Mouse (Mus musculus): ENCODE results near the gene Eif2b3. TPM values are rescaled to one million over a fixed set of nuclear protein-coding genes. Genes with fewer than 3 reads are reported as not detected.

Gene Eif2b3
- polyA plus RNA-seq, 1 experiment from 2014 or later, result 53.2 TPM

DNA sequence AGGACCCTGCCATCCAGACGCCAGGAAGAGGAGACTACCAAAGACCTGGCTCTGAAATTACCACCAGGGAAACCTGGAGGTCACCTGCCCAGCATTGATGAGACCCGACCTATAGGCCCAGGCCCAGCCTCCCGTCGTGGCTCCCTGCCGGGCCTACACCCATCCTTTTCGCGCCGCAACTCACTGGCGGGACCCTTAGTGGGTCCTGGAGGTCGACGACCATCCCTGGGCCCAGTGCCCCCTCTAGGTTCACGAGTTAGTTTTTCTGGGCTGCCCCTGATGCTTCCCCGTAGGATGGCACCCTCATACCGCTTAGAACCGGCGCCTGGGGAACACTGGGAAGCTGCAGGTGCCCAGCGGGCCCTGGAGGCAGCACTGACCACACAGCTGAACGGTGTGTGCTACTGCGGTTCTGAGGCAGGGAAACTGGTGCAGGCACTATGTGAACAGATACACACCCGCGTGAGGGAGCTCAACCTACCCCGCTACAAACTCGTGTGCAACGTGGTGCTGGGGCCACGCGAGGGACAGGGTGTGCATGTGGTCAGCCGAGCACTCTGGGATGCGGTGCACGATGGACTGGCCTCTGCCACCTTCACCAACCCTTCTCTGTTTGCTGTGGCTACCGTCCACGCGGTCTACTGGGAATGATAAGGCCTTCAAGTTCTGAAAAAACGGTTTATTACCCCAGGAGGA lies 108.9 kb downstream of the Eif2b3 start:
- peaks cover 24% of the 10 kb centered on the region for H3K4me1 ChIP-seq (ENCODE audit: control insufficient read depth, insufficient read depth, low read length)
- no peaks in the 10 kb centered on the region for H3K9me3 ChIP-seq (ENCODE audit: control insufficient read depth, low read length)
- H3K4me3 ChIP-seq (ENCODE audit: low read length), result no peak overlapping the region
- H3K27me3 ChIP-seq (ENCODE audit: control insufficient read depth, insufficient read depth, low read length), result peaks cover 14% of the 10 kb centered on the region
- peaks cover 3% of the 10 kb centered on the region; the same call in 1 of the 2 replicates for H3K36me3 ChIP-seq (ENCODE audit: control insufficient read depth, insufficient read depth, low read length)
- H3K27ac ChIP-seq (ENCODE audit: low read depth, low read length), result no peak overlapping the region
- no peak overlapping the region for H3K9ac ChIP-seq (ENCODE audit: low read depth, low read length)
- H3K4me2 ChIP-seq (replicated peaks; ENCODE audit: low read depth, low read length), result no peak overlapping the region
- ATAC-seq (ENCODE audit: low FRiP score, low TSS enrichment), result no peak
- 89% methylated on average over 33 of the region's 33 CpGs for WGBS

DNA sequence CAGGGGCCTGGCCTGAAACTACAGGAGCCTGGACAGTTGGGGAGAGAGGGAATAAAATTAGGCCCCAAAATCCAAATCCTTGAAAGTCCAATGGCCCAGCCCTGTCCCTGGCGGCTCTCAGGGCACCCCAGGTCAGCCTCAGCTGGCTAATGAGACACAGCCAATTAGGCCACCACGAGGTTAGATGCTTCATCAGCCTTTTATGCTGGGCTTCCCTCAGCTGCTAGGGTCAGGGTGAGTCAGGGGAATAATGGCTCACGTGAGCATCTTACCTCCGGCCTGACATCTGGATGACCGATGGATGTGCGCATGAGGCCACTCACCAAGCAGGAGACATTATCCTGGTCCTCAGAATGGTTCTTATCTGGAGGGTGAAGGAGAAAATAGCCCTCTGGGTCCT lies 111.6 kb downstream of the Eif2b3 start:
- H3K4me2 ChIP-seq (replicated peaks; ENCODE audit: low read depth, low read length), result no peak overlapping the region

DNA sequence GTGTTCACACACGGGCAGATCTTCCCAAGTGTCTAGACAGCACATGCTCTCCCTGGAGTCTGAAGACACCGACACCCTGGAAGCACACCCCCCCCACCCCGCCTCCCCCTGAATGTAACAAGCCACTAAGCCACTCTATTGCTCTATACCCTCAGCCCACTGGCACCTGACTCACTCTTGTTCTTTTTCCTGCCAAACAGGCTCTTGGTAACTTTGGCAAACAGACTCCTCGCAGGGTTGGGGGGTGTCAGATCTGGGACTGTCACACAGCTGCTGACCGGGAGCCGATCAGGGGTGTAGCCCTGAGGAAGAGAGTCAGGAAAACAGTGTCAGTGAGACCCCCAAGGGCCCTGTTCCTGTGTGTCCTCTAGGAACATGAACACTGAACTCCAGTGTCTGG lies 112.0 kb downstream of the Eif2b3 start:
- H3K36me3 ChIP-seq (ENCODE audit: control insufficient read depth, insufficient read depth, low read length), result peaks cover 3% of the 10 kb centered on the region; the same call in 1 of the 2 replicates
- no peaks in the 10 kb centered on the region for H3K9me3 ChIP-seq (ENCODE audit: control insufficient read depth, low read length)
- ATAC-seq (ENCODE audit: low FRiP score, low TSS enrichment), result no peak
- no peak overlapping the region for H3K4me3 ChIP-seq (ENCODE audit: low read length)
- 80% methylated on average over 6 of the region's 6 CpGs for WGBS
- no peak overlapping the region for H3K4me2 ChIP-seq (replicated peaks; ENCODE audit: low read depth, low read length)
- no peak overlapping the region for H3K27ac ChIP-seq (ENCODE audit: low read depth, low read length)
- peaks cover 8% of the 10 kb centered on the region; the same call in 1 of the 2 replicates for H3K4me1 ChIP-seq (ENCODE audit: control insufficient read depth, insufficient read depth, low read length)
- H3K9ac ChIP-seq (ENCODE audit: low read depth, low read length), result no peak overlapping the region
- H3K27me3 ChIP-seq (ENCODE audit: control insufficient read depth, insufficient read depth, low read length), result peaks cover 14% of the 10 kb centered on the region

More for the DNA sequence above, 111.6 kb downstream of the Eif2b3 start:
- H3K27me3 ChIP-seq (ENCODE audit: control insufficient read depth, insufficient read depth, low read length), result peaks cover 14% of the 10 kb centered on the region
- H3K27ac ChIP-seq (ENCODE audit: low read depth, low read length), result no peak overlapping the region
- H3K9ac ChIP-seq (ENCODE audit: low read depth, low read length), result no peak overlapping the region
- H3K4me1 ChIP-seq (ENCODE audit: control insufficient read depth, insufficient read depth, low read length), result peaks cover 12% of the 10 kb centered on the region
- 78% methylated on average over 6 of the region's 6 CpGs for WGBS
- peaks cover 3% of the 10 kb centered on the region; the same call in 1 of the 2 replicates for H3K36me3 ChIP-seq (ENCODE audit: control insufficient read depth, insufficient read depth, low read length)
- H3K9me3 ChIP-seq (ENCODE audit: control insufficient read depth, low read length), result no peaks in the 10 kb centered on the region
- no peak for ATAC-seq (ENCODE audit: low FRiP score, low TSS enrichment)
- H3K4me3 ChIP-seq (ENCODE audit: low read length), result no peak overlapping the region

DNA sequence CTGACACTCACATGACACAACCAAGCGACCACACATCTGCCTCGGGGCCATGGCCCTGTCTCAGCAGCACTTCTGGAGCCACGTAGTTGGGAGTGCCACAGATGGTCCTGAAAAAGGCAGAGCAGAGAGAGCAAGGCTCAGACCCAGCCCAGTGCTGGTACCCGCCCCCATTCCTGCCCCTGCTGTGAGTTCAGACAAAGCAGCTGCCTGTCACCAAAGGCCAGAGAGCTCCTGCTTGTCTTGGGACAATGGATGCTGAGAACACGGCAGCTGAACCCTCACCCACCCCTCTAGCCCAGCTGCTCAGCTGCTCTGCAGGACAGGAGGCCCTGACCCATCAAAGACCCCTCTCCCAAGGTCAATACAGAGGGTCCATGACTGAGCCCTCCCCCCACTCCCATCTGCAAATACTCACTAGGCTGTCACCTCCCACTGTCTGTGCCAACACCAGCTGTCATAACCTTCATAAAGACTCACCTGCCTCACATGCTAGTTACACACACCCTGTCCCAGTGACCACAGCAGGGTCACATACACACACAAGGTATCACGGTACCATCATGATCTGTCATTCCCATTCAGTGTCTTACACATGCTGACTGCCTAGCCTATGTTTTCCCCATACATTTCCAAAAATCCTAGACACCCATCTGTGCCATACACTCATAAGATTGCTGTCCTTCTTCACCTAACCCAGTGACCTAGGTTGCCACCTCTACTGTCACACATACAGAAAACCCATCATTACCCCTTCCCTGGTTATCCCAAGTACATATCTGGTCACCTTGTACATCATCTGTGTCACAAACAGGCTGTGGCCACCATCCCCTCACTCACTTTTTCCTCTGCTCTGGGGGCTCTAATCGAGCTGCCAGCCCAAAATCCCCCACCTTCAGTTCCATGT lies 112.9 kb downstream of the Eif2b3 start:
- Histone ChIP-seq H3K9me3 (ENCODE audit: control insufficient read depth, low read length) (no peaks in the 10 kb centered on the region), H3K27me3 (ENCODE audit: control insufficient read depth, insufficient read depth, low read length) (peaks cover 14% of the 10 kb centered on the region), H3K4me3 (ENCODE audit: low read length) (peak overlapping the region; percentile 71; the same call in 1 of the 2 replicates), H3K9ac (ENCODE audit: low read depth, low read length) (peak overlapping the region; percentile 74; the same call in 1 of the 2 replicates), H3K4me2 (replicated peaks; ENCODE audit: low read depth, low read length) (peak overlapping the region; percentile 92), H3K36me3 (ENCODE audit: control insufficient read depth, insufficient read depth, low read length) (peaks cover 3% of the 10 kb centered on the region; the same call in 1 of the 2 replicates), H3K27ac (ENCODE audit: low read depth, low read length) (no peak overlapping the region), H3K4me1 (ENCODE audit: control insufficient read depth, insufficient read depth, low read length) (peaks cover 9% of the 10 kb centered on the region; the same call in 1 of the 2 replicates)
- 32% methylated on average over 7 of the region's 7 CpGs for WGBS
- ATAC-seq (ENCODE audit: low FRiP score, low TSS enrichment), result no peak

DNA sequence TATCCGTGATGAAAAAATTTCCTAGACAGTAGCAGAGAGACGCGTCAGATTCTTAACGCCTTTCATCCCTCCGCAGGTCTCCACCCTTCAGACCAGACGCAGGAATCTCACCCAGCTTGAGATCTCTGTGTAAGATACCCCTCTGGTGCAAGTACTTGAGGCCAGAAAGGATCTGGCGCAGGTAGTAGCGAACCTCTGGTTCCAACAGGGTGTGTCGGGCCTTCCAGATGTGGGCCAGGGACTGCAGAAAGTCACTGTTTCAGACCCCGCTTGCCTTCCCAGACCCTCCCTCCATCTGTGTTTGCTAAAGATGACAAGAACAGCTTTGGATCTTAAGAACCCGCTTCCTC lies 113.6 kb downstream of the Eif2b3 start:
- Histone ChIP-seq H3K4me1 (ENCODE audit: control insufficient read depth, insufficient read depth, low read length) (peaks cover 9% of the 10 kb centered on the region; the same call in 1 of the 2 replicates), H3K9ac (ENCODE audit: low read depth, low read length) (peak overlapping the region; percentile 74; the same call in 1 of the 2 replicates)

DNA sequence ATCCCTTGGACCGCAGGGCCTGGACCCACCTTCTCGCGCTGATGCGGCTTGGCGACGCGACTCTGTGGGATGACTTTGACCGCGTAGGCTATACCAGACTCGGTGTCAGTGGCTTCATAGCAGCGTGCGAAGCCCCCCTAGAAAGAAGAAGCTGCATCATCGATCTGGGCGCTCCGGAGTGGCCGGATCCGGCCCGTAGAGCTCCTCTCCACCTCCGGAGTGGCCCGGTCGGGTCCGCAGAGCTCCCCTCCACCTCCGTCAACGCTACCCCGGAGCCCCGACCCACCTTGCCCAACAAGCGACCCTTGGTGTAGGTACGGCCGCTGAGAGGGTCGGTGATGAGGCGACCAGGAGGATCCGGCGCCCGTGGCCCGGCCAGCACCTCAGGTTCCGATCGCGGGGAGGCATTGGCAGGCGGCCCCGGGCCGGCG lies 114.2 kb downstream of the Eif2b3 start:
- H3K4me3 ChIP-seq (ENCODE audit: low read length), result peak overlapping the region; percentile 71
- no peak overlapping the region for H3K27ac ChIP-seq (ENCODE audit: low read depth, low read length)
- H3K9me3 ChIP-seq (ENCODE audit: control insufficient read depth, low read length), result no peaks in the 10 kb centered on the region
- H3K36me3 ChIP-seq (ENCODE audit: control insufficient read depth, insufficient read depth, low read length), result peaks cover 3% of the 10 kb centered on the region; the same call in 1 of the 2 replicates
- WGBS, result under 1% methylated on average over 42 of the region's 42 CpGs
- ATAC-seq (ENCODE audit: low FRiP score, low TSS enrichment), result peak; percentile 56
- H3K4me2 ChIP-seq (replicated peaks; ENCODE audit: low read depth, low read length), result peak overlapping the region; percentile 92
- peaks cover 14% of the 10 kb centered on the region for H3K27me3 ChIP-seq (ENCODE audit: control insufficient read depth, insufficient read depth, low read length)
- peak overlapping the region; percentile 74 for H3K9ac ChIP-seq (ENCODE audit: low read depth, low read length)
- H3K4me1 ChIP-seq (ENCODE audit: control insufficient read depth, insufficient read depth, low read length), result peaks cover 9% of the 10 kb centered on the region; the same call in 1 of the 2 replicates

More for the DNA sequence above, 113.6 kb downstream of the Eif2b3 start:
- 20% methylated on average over 11 of the region's 11 CpGs for WGBS
- Histone ChIP-seq H3K9me3 (ENCODE audit: control insufficient read depth, low read length) (no peaks in the 10 kb centered on the region), H3K27me3 (ENCODE audit: control insufficient read depth, insufficient read depth, low read length) (peaks cover 14% of the 10 kb centered on the region), H3K27ac (ENCODE audit: low read depth, low read length) (no peak overlapping the region), H3K36me3 (ENCODE audit: control insufficient read depth, insufficient read depth, low read length) (peaks cover 3% of the 10 kb centered on the region; the same call in 1 of the 2 replicates), H3K4me2 (replicated peaks; ENCODE audit: low read depth, low read length) (peak overlapping the region; percentile 92), H3K4me3 (ENCODE audit: low read length) (peak overlapping the region; percentile 71)
- no peak for ATAC-seq (ENCODE audit: low FRiP score, low TSS enrichment)

DNA sequence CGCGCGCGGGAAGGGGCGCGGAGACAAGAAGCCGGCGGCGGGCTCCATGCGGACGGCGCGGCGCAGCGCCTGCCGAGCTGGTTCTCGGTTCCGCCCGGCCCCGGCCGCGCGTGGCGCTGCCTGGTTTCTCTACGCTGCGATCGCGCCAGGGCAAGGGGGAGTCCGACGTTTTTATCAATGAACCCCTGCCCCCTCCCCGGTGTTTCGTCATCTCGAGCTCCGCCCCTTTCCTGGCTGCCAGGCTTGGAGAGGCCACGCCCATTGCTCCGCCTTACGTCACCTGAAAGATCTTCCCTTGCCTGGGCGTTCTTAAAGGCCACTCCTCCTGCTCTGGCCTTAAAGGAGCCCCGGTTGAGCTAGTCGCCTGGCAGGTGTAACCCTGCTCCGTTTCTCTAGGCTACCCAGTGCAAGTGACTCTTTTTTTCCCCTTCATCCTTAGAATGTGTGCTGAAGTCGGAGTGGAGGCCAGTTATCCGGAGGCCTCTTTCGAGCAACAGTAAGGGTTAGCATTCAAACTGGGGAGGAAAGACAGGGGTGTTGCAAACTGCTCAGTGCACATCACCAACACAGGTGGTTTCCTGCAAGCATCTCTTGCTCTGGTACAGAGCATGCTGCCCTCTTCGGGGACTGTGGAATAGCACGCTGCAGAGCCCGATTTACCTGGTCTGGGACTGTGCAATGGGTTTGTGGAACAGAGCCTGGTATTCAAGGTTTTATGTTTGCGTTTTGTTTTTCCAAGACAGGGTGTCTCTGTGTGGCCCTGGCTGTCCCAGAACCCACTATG lies 114.8 kb downstream of the Eif2b3 start, which contains the start of gene Plk3:
Plk3 (minus strand) TSS at position 147 of the 784 bp plus-strand sequence.
- Histone ChIP-seq H3K4me1 (ENCODE audit: control insufficient read depth, insufficient read depth, low read length) (peaks cover 9% of the 10 kb centered on the region; the same call in 1 of the 2 replicates), H3K36me3 (ENCODE audit: control insufficient read depth, insufficient read depth, low read length) (peaks cover 3% of the 10 kb centered on the region; the same call in 1 of the 2 replicates), H3K27ac (ENCODE audit: low read depth, low read length) (no peak within 1 kb of the TSS), H3K27me3 (ENCODE audit: control insufficient read depth, insufficient read depth, low read length) (peaks cover 14% of the 10 kb centered on the region), H3K9me3 (ENCODE audit: control insufficient read depth, low read length) (no peaks in the 10 kb centered on the region), H3K4me3 (ENCODE audit: low read length) (peak within 1 kb of the TSS; percentile 71), H3K4me2 (replicated peaks; ENCODE audit: low read depth, low read length) (peak within 1 kb of the TSS; percentile 92), H3K9ac (ENCODE audit: low read depth, low read length) (peak within 1 kb of the TSS; percentile 74)
- 2% methylated on average over 46 of the region's 48 CpGs for WGBS
- peak; percentile 90 for ATAC-seq (ENCODE audit: low FRiP score, low TSS enrichment)

DNA sequence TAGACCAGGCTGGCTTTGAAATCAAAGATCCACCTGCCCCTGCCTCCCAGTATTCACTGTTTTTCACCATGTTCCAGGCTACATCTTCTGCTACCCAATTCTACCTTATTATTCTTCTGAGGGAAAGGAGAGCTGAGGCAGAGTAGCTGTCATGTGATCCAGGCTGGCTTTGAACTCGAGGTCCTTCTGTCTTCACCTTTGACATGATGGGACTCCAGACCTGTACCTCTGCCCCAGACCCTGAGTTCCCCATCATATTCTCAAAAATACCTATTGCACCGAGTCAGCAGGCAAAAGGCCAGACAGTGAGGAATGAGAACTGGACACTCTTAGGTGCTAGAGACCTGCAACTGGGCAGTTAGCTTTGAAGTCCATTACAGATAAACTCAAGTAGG lies 115.4 kb downstream of the Eif2b3 start:
- Histone ChIP-seq H3K27me3 (ENCODE audit: control insufficient read depth, insufficient read depth, low read length) (peaks cover 14% of the 10 kb centered on the region), H3K27ac (ENCODE audit: low read depth, low read length) (no peak overlapping the region), H3K4me2 (replicated peaks; ENCODE audit: low read depth, low read length) (no peak overlapping the region), H3K9me3 (ENCODE audit: control insufficient read depth, low read length) (no peaks in the 10 kb centered on the region), H3K9ac (ENCODE audit: low read depth, low read length) (no peak overlapping the region), H3K4me3 (ENCODE audit: low read length) (no peak overlapping the region), H3K4me1 (ENCODE audit: control insufficient read depth, insufficient read depth, low read length) (peaks cover 9% of the 10 kb centered on the region; the same call in 1 of the 2 replicates), H3K36me3 (ENCODE audit: control insufficient read depth, insufficient read depth, low read length) (0 out of 2 replicates have a peak, but pooled peaks cover 3% of the 10 kb centered on the region)
- 39% methylated on average over 2 of the region's 2 CpGs for WGBS
- ATAC-seq (ENCODE audit: low FRiP score, low TSS enrichment), result no peak

Measured in kidney, embryonic 14.5 days (tissue).